Mouse (Mus musculus) heart, adult 2 months (tissue): ENCODE measurements around the gene Rbms1.

Experiments
- CTCF ChIP-seq: fragments of 200-600 bp; IDR thresholded peaks from 2 replicates; pipeline ENCODE4 v1.8.1; 2022; ENCODE audit warnings: antibody characterized with exemption, mild to moderate bottlenecking, moderate library complexity
- POLR2A ChIP-seq: fragments of 200-500 bp; IDR thresholded peaks from 2 replicates; pipeline ENCODE4 v1.6.1; 2011; ENCODE audit warnings: mild to moderate bottlenecking, low read depth, low read length, control low read depth; ENCODE audit not compliant: insufficient read depth

GRCm38 (mm10) chr2:60712891-60713290, 250.1 kb downstream of the Rbms1 start:
- TF ChIP-seq POLR2A (no peak), CTCF (no peak)
